8 mouse cellular contexts compared by ENCODE assay signal in the genomic region with DNA sequence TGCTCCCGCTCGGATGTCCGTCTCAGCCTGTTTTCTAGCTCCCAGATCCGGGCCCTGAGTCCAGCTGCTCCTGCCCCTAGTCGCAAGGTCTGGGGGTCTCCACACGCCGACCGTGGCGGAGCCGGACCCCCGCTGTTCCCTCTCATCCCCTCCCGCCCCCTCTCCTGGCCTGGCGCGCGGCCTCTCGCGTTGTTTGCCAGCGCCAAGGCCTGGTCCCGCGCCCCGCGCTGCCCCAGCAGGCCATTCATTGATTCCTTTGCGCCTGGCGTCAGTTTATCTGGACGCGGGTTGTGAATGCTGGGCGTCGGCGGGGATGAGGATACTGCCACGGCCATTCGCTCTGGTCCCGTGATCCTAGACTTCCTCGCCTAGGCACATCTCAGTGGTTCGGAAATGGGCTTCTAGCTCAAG. TPM values are rescaled to one million over a fixed set of nuclear protein-coding genes. Genes with fewer than 3 reads are reported as not detected.
DNase-seq lines count a peak whose midpoint lies in the region; ATAC-seq and TF ChIP-seq lines count a peak whose summit lies in the region.

No protein-coding gene starts in this region.

- peak overlapping the region; percentile 96 for H3K9ac ChIP-seq in embryonic facial prominence, embryonic 14.5 days (ENCODE audit: low read depth, low read length)
- H3K9ac ChIP-seq in hindbrain, embryonic 15.5 days: peak overlapping the region; percentile 84
- H3K9ac ChIP-seq in liver, postnatal 0 days (replicated peaks): peak overlapping the region; percentile 97

- no peaks in the 10 kb centered on the region for H3K27me3 ChIP-seq in embryonic facial prominence, embryonic 14.5 days (replicated peaks; ENCODE audit: control insufficient read depth, insufficient read depth, low read length)
- no peaks in the 10 kb centered on the region for H3K27me3 ChIP-seq in hindbrain, embryonic 15.5 days
- no peaks in the 10 kb centered on the region for H3K27me3 ChIP-seq in liver, postnatal 0 days (ENCODE audit: insufficient read depth, low read length)

- no peak for TF ChIP-seq CTCF in lung, adult 2 months (IDR thresholded peaks at IDR 0.05; ENCODE audit: insufficient read depth, low read length)
- no peak for TF ChIP-seq CTCF in liver, postnatal 0 days (IDR thresholded peaks at IDR 0.05; ENCODE audit: low read depth)

- peaks cover 3% of the 10 kb centered on the region for H3K4me1 ChIP-seq in lung, adult 2 months (ENCODE audit: control insufficient read depth, insufficient read depth, low read length)
- H3K4me1 ChIP-seq in embryonic facial prominence, embryonic 14.5 days (ENCODE audit: control insufficient read depth, insufficient read depth, low read length): peaks cover 19% of the 10 kb centered on the region
- H3K4me1 ChIP-seq in hindbrain, embryonic 15.5 days (replicated peaks): peaks cover 41% of the 10 kb centered on the region
- peaks cover 22% of the 10 kb centered on the region for H3K4me1 ChIP-seq in liver, postnatal 0 days (ENCODE audit: insufficient read depth)

- peak overlapping the region; percentile 83 for H3K4me3 ChIP-seq in lung, adult 2 months (replicated peaks; ENCODE audit: extremely low read depth, low read depth, low read length)
- H3K4me3 ChIP-seq in embryonic facial prominence, embryonic 14.5 days (ENCODE audit: low read depth, low read length): peak overlapping the region; percentile 94
- peak overlapping the region; percentile 84 for H3K4me3 ChIP-seq in hindbrain, embryonic 15.5 days
- peak overlapping the region; percentile 94 for H3K4me3 ChIP-seq in liver, postnatal 0 days (ENCODE audit: low read depth, low read length)

- H3K9me3 ChIP-seq in embryonic facial prominence, embryonic 14.5 days (ENCODE audit: control insufficient read depth, low read length): no peaks in the 10 kb centered on the region
- no peaks in the 10 kb centered on the region for H3K9me3 ChIP-seq in hindbrain, embryonic 15.5 days
- H3K9me3 ChIP-seq in liver, postnatal 0 days (ENCODE audit: low read length): no peaks in the 10 kb centered on the region

- TF ChIP-seq EP300 in liver, postnatal 0 days (IDR thresholded peaks at IDR 0.05; ENCODE audit: low read depth): no peak

- H3K36me3 ChIP-seq in embryonic facial prominence, embryonic 14.5 days (ENCODE audit: control insufficient read depth, insufficient read depth, low read length): 0 out of 2 replicates have a peak, but pooled peaks cover 10% of the 10 kb centered on the region
- no peaks in the 10 kb centered on the region for H3K36me3 ChIP-seq in hindbrain, embryonic 15.5 days
- peaks cover 6% of the 10 kb centered on the region; the same call in 1 of the 2 replicates for H3K36me3 ChIP-seq in liver, postnatal 0 days (replicated peaks; ENCODE audit: insufficient read depth, low read length)

- DNase-seq in lung, adult 2 months: no peak
- no peak for DNase-seq in lung, postnatal 36 days
- DNase-seq in ZHBTc4 (ENCODE audit: low read depth, low spot score): peak; percentile 95
- peak; percentile 61 for DNase-seq in embryonic facial prominence, embryonic 14.5 days (ENCODE audit: low spot score)
- DNase-seq in liver, postnatal 0 days: peak; percentile 77
- peak; percentile 87 for DNase-seq in retina, postnatal 1 day
- DNase-seq in thymus, adult 18-20 months: no peak

- TF ChIP-seq POLR2A in lung, adult 2 months (IDR thresholded peaks at IDR 0.05; ENCODE audit: borderline replicate concordance, extremely low read depth, low read depth, low read length): no peak

- ATAC-seq in embryonic facial prominence, embryonic 14.5 days (ENCODE audit: low read depth): peak; percentile 10
- peak; percentile 2; the same call in 1 of the 2 replicates for ATAC-seq in hindbrain, embryonic 15.5 days (ENCODE audit: low FRiP score, low read depth)
- ATAC-seq in liver, postnatal 0 days: peak; percentile 41

- WGBS in lung, adult 2 months: under 1% methylated on average over 34 of the region's 34 CpGs
- 0% methylated on average over 32 of the region's 34 CpGs for WGBS in embryonic facial prominence, embryonic 14.5 days
- WGBS in hindbrain, embryonic 15.5 days: 0% methylated on average over 33 of the region's 34 CpGs
- WGBS in liver, postnatal 0 days (ENCODE audit: insufficient replicate concordance): under 1% methylated on average over 34 of the region's 34 CpGs

- H3K4me2 ChIP-seq in embryonic facial prominence, embryonic 14.5 days (ENCODE audit: low read depth, low read length): peak overlapping the region; percentile 78
- peak overlapping the region; percentile 79 for H3K4me2 ChIP-seq in hindbrain, embryonic 15.5 days
- H3K4me2 ChIP-seq in liver, postnatal 0 days (ENCODE audit: low read depth, low read length): peak overlapping the region; percentile 90

- H3K27ac ChIP-seq in embryonic facial prominence, embryonic 14.5 days (replicated peaks; ENCODE audit: low read depth, low read length): peak overlapping the region; percentile 91
- H3K27ac ChIP-seq in hindbrain, embryonic 15.5 days (replicated peaks): peak overlapping the region; percentile 88
- H3K27ac ChIP-seq in liver, postnatal 0 days (ENCODE audit: low read depth): peak overlapping the region; percentile 93

RNA-seq across cellular contexts. Expression of a gene that starts 0.6 kb away (rescaled TPM):
- polyA plus RNA-seq in lung, adult 2 months (2012; rRNA removed): 10.4 and 14.3 TPM in 2 replicates
- 56.4 and 62.5 TPM in 2 replicates for polyA plus RNA-seq in embryonic facial prominence, embryonic 14.5 days (2014; fragmentation: Nextera tagmentation; extraction: Ambion mirVana)
- 48.7 and 51.1 TPM in 2 replicates for polyA plus RNA-seq in hindbrain, embryonic 15.5 days (2015; fragmentation: Nextera tagmentation; extraction: Ambion mirVana)
- polyA plus RNA-seq in liver, postnatal 0 days (2015; fragmentation: Nextera tagmentation; extraction: Ambion mirVana): 23.2 and 23.3 TPM in 2 replicates

RNA-seq across cellular contexts. Expression of a gene that starts 36.2 kb away (rescaled TPM):
- 0.58 and 0.62 TPM in 2 replicates for polyA plus RNA-seq in lung, adult 2 months (2012; rRNA removed)
- 2.0 and 2.9 TPM in 2 replicates for polyA plus RNA-seq in embryonic facial prominence, embryonic 14.5 days (2014; fragmentation: Nextera tagmentation; extraction: Ambion mirVana)
- 5.6 and 6.1 TPM in 2 replicates for polyA plus RNA-seq in hindbrain, embryonic 15.5 days (2015; fragmentation: Nextera tagmentation; extraction: Ambion mirVana)
- polyA plus RNA-seq in liver, postnatal 0 days (2015; fragmentation: Nextera tagmentation; extraction: Ambion mirVana): 0.20 and 0.28 TPM in 2 replicates

RNA-seq across cellular contexts. Expression of a gene that starts 37.6 kb away (rescaled TPM):
- polyA plus RNA-seq in lung, adult 2 months (2012; rRNA removed): 3.4 and 3.7 TPM in 2 replicates
- polyA plus RNA-seq in embryonic facial prominence, embryonic 14.5 days (2014; fragmentation: Nextera tagmentation; extraction: Ambion mirVana): 29.1 and 31.2 TPM in 2 replicates
- polyA plus RNA-seq in hindbrain, embryonic 15.5 days (2015; fragmentation: Nextera tagmentation; extraction: Ambion mirVana): 23.9 and 25.1 TPM in 2 replicates
- polyA plus RNA-seq in liver, postnatal 0 days (2015; fragmentation: Nextera tagmentation; extraction: Ambion mirVana): 4.9 and 5.4 TPM in 2 replicates

Comparison
In these comparisons a context has a peak if more than half of its experiments do, and no peak if none do; other contexts are left out.
1. DNase-seq: peak in ZHBTc4 (single experiment), embryonic facial prominence, embryonic 14.5 days (single experiment), liver, postnatal 0 days (single experiment) and retina, postnatal 1 day (single experiment); none in lung, adult 2 months (single experiment), lung, postnatal 36 days (single experiment) and thymus, adult 18-20 months (0 of 2).
2. Peak in every context shown above with its lines, with median percentiles within 50 percentile points of each other: H3K4me3 ChIP-seq, ATAC-seq, H3K27ac ChIP-seq, H3K4me2 ChIP-seq and H3K9ac ChIP-seq.